Mouse (Mus musculus): ENCODE data around the gene Eif2b3. TPM values are rescaled to one million over a fixed set of nuclear protein-coding genes. Genes with fewer than 3 reads are reported as not detected.
A peak's percentile ranks its signal among the peaks of the same experiment; 100 is the strongest.

The Eif2b3 gene
- total and polyA plus RNA-seq, 2 experiments, result 4.5 to 9.5 TPM

DNA sequence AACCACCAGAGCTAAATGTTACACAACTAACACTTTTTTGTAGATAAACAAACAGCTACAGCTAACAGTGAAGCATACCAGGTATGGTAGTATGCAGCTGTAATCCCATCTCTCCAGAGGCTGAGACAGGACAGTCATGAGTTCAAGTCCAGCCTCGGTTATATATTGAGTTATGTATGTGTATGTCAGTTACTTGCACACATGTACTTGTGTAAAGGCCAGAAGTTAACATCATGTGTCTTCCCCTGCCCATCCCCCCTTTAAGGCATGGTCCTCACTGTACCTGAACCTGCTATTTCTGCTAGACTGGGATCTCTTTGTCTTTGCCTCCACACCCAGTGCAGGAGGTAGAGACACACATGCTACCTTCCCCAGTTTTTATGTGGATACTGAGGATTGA, 30.3 kb downstream of the Eif2b3 start:
- Histone ChIP-seq H3K4me1 (ENCODE audit: control insufficient read depth, insufficient read depth, low read length) (peaks cover 11% of the 10 kb centered on the region), H3K79me2 (ENCODE audit: control insufficient read depth, insufficient read depth, low read length) (no peaks in the 10 kb centered on the region; the same call in 1 of the 2 replicates), H3K27ac (replicated peaks; ENCODE audit: insufficient read depth, low read depth, low read length) (peak overlapping the region; percentile 41), H3K27me3 (ENCODE audit: control insufficient read depth, insufficient read depth, low read length) (no peaks in the 10 kb centered on the region), H3K9ac (ENCODE audit: low read depth, low read length) (no peak overlapping the region), H3K4me3 (ENCODE audit: insufficient read depth, low read depth, low read length) (no peak overlapping the region), H3K36me3 (ENCODE audit: control insufficient read depth, insufficient read depth, low read length) (peaks cover 6% of the 10 kb centered on the region; the same call in 1 of the 2 replicates)
- peak; percentile 22 for DNase-seq (ENCODE audit: extremely low read depth, low read depth, low spot score)
- TF ChIP-seq POLR2A (IDR thresholded peaks at IDR 0.05; ENCODE audit: extremely low read depth, insufficient read depth, low read length), result no peak
- TF ChIP-seq CTCF (IDR thresholded peaks at IDR 0.05; ENCODE audit: low read depth, low read length), result no peak
- 97% methylated on average over 1 of the region's 1 CpGs for WGBS

DNA sequence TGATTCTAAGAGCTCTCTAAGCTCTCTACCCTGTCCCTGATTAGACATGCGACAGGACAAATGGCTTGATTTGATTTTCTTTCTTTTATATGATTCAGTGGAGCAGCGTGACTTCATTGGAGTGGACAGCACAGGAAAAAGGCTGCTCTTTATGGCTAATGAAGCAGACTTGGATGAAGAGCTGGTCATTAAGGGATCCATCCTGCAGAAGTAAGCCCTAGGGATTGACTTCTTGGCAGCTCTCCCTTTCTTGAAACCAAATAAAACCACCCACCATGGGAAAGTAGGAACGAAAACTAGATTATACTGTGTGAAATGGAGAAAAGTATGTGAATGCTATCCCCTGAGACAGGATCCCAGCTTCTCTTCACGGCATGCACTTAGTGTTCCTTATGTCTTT, 33.4 kb downstream of the Eif2b3 start:
- no peak overlapping the region for H3K4me3 ChIP-seq (ENCODE audit: insufficient read depth, low read depth, low read length)
- no peaks in the 10 kb centered on the region for H3K27me3 ChIP-seq (ENCODE audit: control insufficient read depth, insufficient read depth, low read length)
- no peak overlapping the region for H3K27ac ChIP-seq (replicated peaks; ENCODE audit: insufficient read depth, low read depth, low read length)
- H3K9ac ChIP-seq (ENCODE audit: low read depth, low read length), result no peak overlapping the region
- H3K4me1 ChIP-seq (ENCODE audit: control insufficient read depth, insufficient read depth, low read length), result peaks cover 11% of the 10 kb centered on the region
- DNase-seq (ENCODE audit: extremely low read depth, low read depth, low spot score), result no peak
- no peaks in the 10 kb centered on the region; the same call in 1 of the 2 replicates for H3K79me2 ChIP-seq (ENCODE audit: control insufficient read depth, insufficient read depth, low read length)
- TF ChIP-seq POLR2A (IDR thresholded peaks at IDR 0.05; ENCODE audit: extremely low read depth, insufficient read depth, low read length) (no peak), CTCF (IDR thresholded peaks at IDR 0.05; ENCODE audit: low read depth, low read length) (no peak)
- WGBS, result 92% methylated on average over 4 of the region's 4 CpGs
- peaks cover 1% of the 10 kb centered on the region; the same call in 1 of the 2 replicates for H3K36me3 ChIP-seq (ENCODE audit: control insufficient read depth, insufficient read depth, low read length)

DNA sequence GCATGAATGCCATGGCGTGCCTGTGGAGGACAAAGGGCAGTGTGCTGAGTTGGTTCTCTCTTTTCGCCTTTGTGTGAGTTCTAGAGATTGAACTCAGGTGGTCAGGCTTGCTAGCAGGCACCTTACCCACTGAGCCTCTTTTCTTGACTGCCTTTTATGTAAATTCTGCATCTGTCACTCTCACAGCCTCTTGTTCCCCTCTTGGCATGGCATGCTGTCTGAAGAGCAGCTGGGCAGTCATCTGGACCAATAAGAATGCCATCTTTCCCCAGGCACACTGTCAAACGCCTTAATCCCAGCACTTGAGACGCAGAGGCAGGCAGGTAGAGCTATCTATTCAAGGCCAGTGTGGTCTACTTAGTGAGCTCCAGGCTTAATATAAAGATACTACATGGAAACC, 34.8 kb downstream of the Eif2b3 start:
- Histone ChIP-seq H3K79me2 (ENCODE audit: control insufficient read depth, insufficient read depth, low read length) (no peaks in the 10 kb centered on the region; the same call in 1 of the 2 replicates), H3K27ac (replicated peaks; ENCODE audit: insufficient read depth, low read depth, low read length) (no peak overlapping the region), H3K36me3 (ENCODE audit: control insufficient read depth, insufficient read depth, low read length) (peaks cover 4% of the 10 kb centered on the region; the same call in 1 of the 2 replicates), H3K4me1 (ENCODE audit: control insufficient read depth, insufficient read depth, low read length) (peaks cover 7% of the 10 kb centered on the region), H3K4me3 (ENCODE audit: insufficient read depth, low read depth, low read length) (no peak overlapping the region), H3K27me3 (ENCODE audit: control insufficient read depth, insufficient read depth, low read length) (no peaks in the 10 kb centered on the region), H3K9ac (ENCODE audit: low read depth, low read length) (no peak overlapping the region)
- no peak for DNase-seq (ENCODE audit: extremely low read depth, low read depth, low spot score)
- WGBS, result 92% methylated on average over 4 of the region's 4 CpGs
- TF ChIP-seq POLR2A (IDR thresholded peaks at IDR 0.05; ENCODE audit: extremely low read depth, insufficient read depth, low read length) (no peak), CTCF (IDR thresholded peaks at IDR 0.05; ENCODE audit: low read depth, low read length) (no peak)

DNA sequence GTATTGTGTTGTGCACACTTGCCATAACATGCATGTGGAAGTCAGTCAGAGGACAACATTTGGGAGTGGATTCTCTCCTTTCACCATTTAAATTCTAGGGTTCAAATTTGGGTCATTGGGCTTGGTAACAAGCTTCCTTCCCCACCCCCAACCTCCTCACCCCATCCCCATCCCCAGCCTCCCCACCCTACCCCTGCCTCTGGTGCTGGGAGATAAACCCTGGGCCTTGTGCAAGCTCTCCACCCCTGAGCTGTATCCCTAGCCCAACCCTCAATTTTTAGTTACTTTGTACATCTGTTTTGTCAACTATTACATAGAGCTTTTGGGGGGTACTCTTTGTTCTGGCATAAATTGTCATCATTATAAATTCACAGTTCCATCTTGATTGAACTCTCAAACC, 36.9 kb downstream of the Eif2b3 start:
- no peak for DNase-seq (ENCODE audit: extremely low read depth, low read depth, low spot score)
- TF ChIP-seq CTCF (IDR thresholded peaks at IDR 0.05; ENCODE audit: low read depth, low read length), result no peak
- TF ChIP-seq POLR2A (IDR thresholded peaks at IDR 0.05; ENCODE audit: extremely low read depth, insufficient read depth, low read length), result no peak
- no peaks in the 10 kb centered on the region; the same call in 1 of the 2 replicates for H3K79me2 ChIP-seq (ENCODE audit: control insufficient read depth, insufficient read depth, low read length)
- H3K4me3 ChIP-seq (ENCODE audit: insufficient read depth, low read depth, low read length), result no peak overlapping the region
- H3K27me3 ChIP-seq (ENCODE audit: control insufficient read depth, insufficient read depth, low read length), result no peaks in the 10 kb centered on the region
- no peak overlapping the region for H3K9ac ChIP-seq (ENCODE audit: low read depth, low read length)
- H3K4me1 ChIP-seq (ENCODE audit: control insufficient read depth, insufficient read depth, low read length), result no peaks in the 10 kb centered on the region
- no peak overlapping the region for H3K27ac ChIP-seq (replicated peaks; ENCODE audit: insufficient read depth, low read depth, low read length)
- H3K36me3 ChIP-seq (ENCODE audit: control insufficient read depth, insufficient read depth, low read length), result peaks cover 8% of the 10 kb centered on the region

DNA sequence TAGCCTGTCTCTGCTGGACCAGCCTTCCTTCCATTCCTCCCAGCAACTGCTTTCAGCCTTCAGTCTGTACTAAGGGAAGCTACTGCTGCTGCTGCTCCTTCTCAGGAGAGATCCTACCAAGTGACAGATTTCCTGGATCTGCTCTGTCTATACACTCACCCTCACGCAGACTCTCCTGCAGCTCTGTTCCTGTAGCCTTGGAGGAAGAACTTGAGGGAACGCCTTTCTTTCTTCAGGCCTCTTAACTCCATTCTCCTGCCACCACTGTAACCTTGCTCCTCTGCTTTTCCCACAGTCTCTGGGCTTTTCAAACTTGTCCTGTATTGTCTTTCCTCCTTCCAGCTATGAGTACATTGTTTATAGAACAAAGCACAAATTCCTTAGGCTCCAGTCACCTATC, 37.3 kb downstream of the Eif2b3 start:
- no peak for TF ChIP-seq CTCF (IDR thresholded peaks at IDR 0.05; ENCODE audit: low read depth, low read length)
- TF ChIP-seq POLR2A (IDR thresholded peaks at IDR 0.05; ENCODE audit: extremely low read depth, insufficient read depth, low read length), result no peak
- H3K79me2 ChIP-seq (ENCODE audit: control insufficient read depth, insufficient read depth, low read length), result no peaks in the 10 kb centered on the region
- H3K27me3 ChIP-seq (ENCODE audit: control insufficient read depth, insufficient read depth, low read length), result no peaks in the 10 kb centered on the region
- DNase-seq (ENCODE audit: extremely low read depth, low read depth, low spot score), result no peak
- WGBS, result 88% methylated on average over 2 of the region's 2 CpGs
- H3K4me1 ChIP-seq (ENCODE audit: control insufficient read depth, insufficient read depth, low read length), result no peaks in the 10 kb centered on the region
- H3K36me3 ChIP-seq (ENCODE audit: control insufficient read depth, insufficient read depth, low read length), result peaks cover 7% of the 10 kb centered on the region
- H3K4me3 ChIP-seq (ENCODE audit: insufficient read depth, low read depth, low read length), result no peak overlapping the region
- H3K27ac ChIP-seq (replicated peaks; ENCODE audit: insufficient read depth, low read depth, low read length), result no peak overlapping the region
- no peak overlapping the region for H3K9ac ChIP-seq (ENCODE audit: low read depth, low read length)

DNA sequence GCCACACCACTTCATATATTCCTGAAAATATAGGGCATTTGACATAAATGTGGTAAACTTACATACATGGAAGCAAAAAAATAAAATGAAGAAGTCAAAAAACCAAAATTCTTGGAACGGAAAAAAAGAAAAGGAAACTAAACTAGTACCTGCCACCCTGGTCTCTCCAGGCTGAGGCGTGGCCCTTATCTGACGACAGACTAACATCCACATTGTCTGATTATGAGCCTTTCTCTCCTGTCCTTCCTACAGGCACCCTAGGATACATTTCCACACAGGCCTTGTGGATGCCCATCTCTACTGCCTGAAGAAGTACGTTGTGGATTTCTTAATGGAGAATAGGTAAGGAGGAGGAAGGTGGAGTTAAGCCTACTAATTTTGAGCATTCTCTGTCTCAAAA, 39.3 kb downstream of the Eif2b3 start:
- no peak overlapping the region for H3K27ac ChIP-seq (replicated peaks; ENCODE audit: insufficient read depth, low read depth, low read length)
- H3K4me1 ChIP-seq (ENCODE audit: control insufficient read depth, insufficient read depth, low read length), result no peaks in the 10 kb centered on the region
- no peak for DNase-seq (ENCODE audit: extremely low read depth, low read depth, low spot score)
- H3K27me3 ChIP-seq (ENCODE audit: control insufficient read depth, insufficient read depth, low read length), result no peaks in the 10 kb centered on the region
- no peak overlapping the region for H3K4me3 ChIP-seq (ENCODE audit: insufficient read depth, low read depth, low read length)
- 87% methylated on average over 4 of the region's 4 CpGs for WGBS
- H3K9ac ChIP-seq (ENCODE audit: low read depth, low read length), result no peak overlapping the region
- peaks cover 11% of the 10 kb centered on the region for H3K36me3 ChIP-seq (ENCODE audit: control insufficient read depth, insufficient read depth, low read length)
- no peaks in the 10 kb centered on the region for H3K79me2 ChIP-seq (ENCODE audit: control insufficient read depth, insufficient read depth, low read length)
- TF ChIP-seq POLR2A (IDR thresholded peaks at IDR 0.05; ENCODE audit: extremely low read depth, insufficient read depth, low read length) (no peak), CTCF (IDR thresholded peaks at IDR 0.05; ENCODE audit: low read depth, low read length) (no peak)
